Mouse (Mus musculus): ENCODE data around the gene Gm44790.

DNA sequence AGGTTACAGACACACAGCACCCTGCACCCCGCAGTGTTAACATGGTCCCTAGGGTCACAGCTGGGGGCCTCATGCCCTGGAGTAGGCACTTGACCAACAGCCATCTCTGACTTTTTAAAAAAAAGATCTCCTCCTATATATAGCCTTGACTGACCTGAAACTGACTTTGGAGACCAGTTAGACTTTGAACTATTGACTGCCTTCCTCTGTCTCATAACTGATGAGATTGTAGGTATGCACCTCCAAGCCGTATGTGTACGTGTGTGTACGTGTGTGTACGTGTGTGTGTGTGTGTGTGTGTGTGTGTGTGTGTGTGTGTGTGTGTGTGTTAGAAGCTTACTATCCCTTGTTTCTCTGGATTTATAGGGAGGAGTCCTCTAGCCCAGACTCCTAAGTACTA lies 55.4 kb downstream of the Gm44790 start:
- no peak for TF ChIP-seq CTCF (conservative IDR thresholded peaks at IDR 0.05; ENCODE audit: low read length)
- TF ChIP-seq POU5F1 (IDR thresholded peaks at IDR 0.05; ENCODE audit: borderline replicate concordance, low read length): no peak
- TF ChIP-seq NANOG (IDR thresholded peaks at IDR 0.05; ENCODE audit: borderline replicate concordance, low read length): no peak

All from E14TG2a.4 (cell line).